ENCODE assay signal across 10 mouse cellular contexts in genomic region chr17:93158280-93158851, GRCm38 (mm10). TPM values are rescaled to one million over a fixed set of nuclear protein-coding genes. Genes with fewer than 3 reads are reported as not detected.
DNase-seq lines count a peak whose midpoint lies in the region; ATAC-seq lines count a peak whose summit lies in the region.
"Had no signal": no experiment of that assay in that cellular context is flagged by ENCODE, and none has a peak within 500 bp of the region (broad histone marks: within the 10 kb centered on the region; RNA-seq: fewer than 3 reads in every experiment).

No protein-coding gene starts in this region.

- intact Hi-C loops in left cerebral cortex, postnatal 14 days (cut with DNase I) = loop anchor here (2.0 kb wide), 1 partner anchor 1576 kb away; no protein-coding TSS in a partner anchor

- H3K27me3 ChIP-seq in intestine, embryonic 14.5 days (replicated peaks; ENCODE audit: control insufficient read depth, insufficient read depth, low read length) = no peaks in the 10 kb centered on the region
- H3K27me3 ChIP-seq in intestine, embryonic 16.5 days (replicated peaks; ENCODE audit: control insufficient read depth, insufficient read depth, low read length) = no peaks in the 10 kb centered on the region
- H3K27me3 ChIP-seq in midbrain, embryonic 15.5 days (replicated peaks) = no peaks in the 10 kb centered on the region

- DNase-seq in intestine, embryonic 14.5 days (ENCODE audit: low spot score) = peak; percentile 79
- DNase-seq in adrenal gland, adult 18-20 months (ENCODE audit: low spot score in 2 of 2) = peak; percentile 56 to 59
- DNase-seq in embryo, embryonic 11.5 days (ENCODE audit: low read depth, low spot score) = peak; percentile 62
- peak; percentile 39 for DNase-seq in induced T-regulatory cell, adult 2 months (ENCODE audit: low read depth)
- peak; percentile 51 to 74 for DNase-seq in left cerebral cortex, postnatal 14 days (ENCODE audit: low spot score in 2 of 2)
- peak; percentile 52 for DNase-seq in thymus, postnatal 4 days

- H3K9me3 ChIP-seq in intestine, embryonic 14.5 days (ENCODE audit: control insufficient read depth, low read length) = no peaks in the 10 kb centered on the region
- H3K9me3 ChIP-seq in intestine, embryonic 16.5 days (ENCODE audit: control insufficient read depth, low read length) = no peaks in the 10 kb centered on the region
- H3K9me3 ChIP-seq in midbrain, embryonic 15.5 days = no peaks in the 10 kb centered on the region

- no peaks in the 10 kb centered on the region for H3K4me1 ChIP-seq in intestine, embryonic 14.5 days (replicated peaks; ENCODE audit: control insufficient read depth, insufficient read depth, low read length)
- no peaks in the 10 kb centered on the region for H3K4me1 ChIP-seq in intestine, embryonic 16.5 days (ENCODE audit: control insufficient read depth, insufficient read depth, low read length)
- H3K4me1 ChIP-seq in midbrain, embryonic 15.5 days = no peaks in the 10 kb centered on the region

- H3K4me2 ChIP-seq in intestine, embryonic 14.5 days (ENCODE audit: low read length) = no peak overlapping the region
- no peak overlapping the region for H3K4me2 ChIP-seq in intestine, embryonic 16.5 days (ENCODE audit: low read depth, low read length)
- no peak overlapping the region for H3K4me2 ChIP-seq in midbrain, embryonic 15.5 days

- no peak overlapping the region for H3K9ac ChIP-seq in intestine, embryonic 14.5 days (ENCODE audit: low read length)
- H3K9ac ChIP-seq in intestine, embryonic 16.5 days (ENCODE audit: low read depth, low read length) = no peak overlapping the region
- H3K9ac ChIP-seq in midbrain, embryonic 15.5 days = no peak overlapping the region

- H3K4me3 ChIP-seq in intestine, embryonic 14.5 days (ENCODE audit: low read depth, low read length) = no peak overlapping the region
- no peak overlapping the region for H3K4me3 ChIP-seq in intestine, embryonic 16.5 days (ENCODE audit: low read length)
- H3K4me3 ChIP-seq in midbrain, embryonic 15.5 days = no peak overlapping the region
- H3K4me3 ChIP-seq: erythroblast, embryonic 14.5 days; myocyte had no signal

- H3K36me3 ChIP-seq in intestine, embryonic 14.5 days (ENCODE audit: control insufficient read depth, insufficient read depth, low read length) = no peaks in the 10 kb centered on the region
- H3K36me3 ChIP-seq in intestine, embryonic 16.5 days (ENCODE audit: control insufficient read depth, insufficient read depth, low read length) = no peaks in the 10 kb centered on the region
- no peaks in the 10 kb centered on the region for H3K36me3 ChIP-seq in midbrain, embryonic 15.5 days (replicated peaks)

- 42% methylated on average over 1 of the region's 1 CpGs for WGBS in intestine, embryonic 14.5 days
- 30% methylated on average over 1 of the region's 1 CpGs for WGBS in intestine, embryonic 16.5 days
- 27% methylated on average over 1 of the region's 1 CpGs for WGBS in midbrain, embryonic 15.5 days

- no peak overlapping the region for H3K27ac ChIP-seq in intestine, embryonic 14.5 days (ENCODE audit: low read depth)
- H3K27ac ChIP-seq in intestine, embryonic 16.5 days (ENCODE audit: low read length) = no peak overlapping the region
- no peak overlapping the region for H3K27ac ChIP-seq in midbrain, embryonic 15.5 days

- peak; percentile 74; the same call in 1 of the 2 replicates for ATAC-seq in intestine, embryonic 14.5 days (replicated peaks; ENCODE audit: low FRiP score, low TSS enrichment, low read depth)
- ATAC-seq in intestine, embryonic 16.5 days = no peak
- ATAC-seq in midbrain, embryonic 15.5 days (replicated peaks) = peak; percentile 75

RNA-seq across cellular contexts. Expression of gene Adcyap1, which starts 40.5 kb away (rescaled TPM):
- 2.4 and 3.2 TPM in 2 replicates for polyA plus RNA-seq in intestine, embryonic 14.5 days (2014; fragmentation: Nextera tagmentation; extraction: Ambion mirVana)
- polyA plus RNA-seq in intestine, embryonic 16.5 days (2015; fragmentation: Nextera tagmentation; extraction: Ambion mirVana) = 0.64 and 0.80 TPM in 2 replicates
- under 1 TPM in 1 of 2 experiments, not detected in 1; 0.96 TPM for total RNA-seq in adrenal gland, adult 18-20 months (2021)
- 10 to 100 TPM; 36.6 to 41.5 TPM for total RNA-seq in left cerebral cortex, postnatal 14 days (2021)
- 18.0 and 20.1 TPM in 2 replicates for polyA plus RNA-seq in midbrain, embryonic 15.5 days (2015; fragmentation: Nextera tagmentation; extraction: Ambion mirVana)
- polyA plus RNA-seq: erythroblast, embryonic 14.5 days had no signal
